Mouse (Mus musculus) forebrain, embryonic 10.5 days (tissue): ENCODE measurements around the gene Emilin2. TPM values are rescaled to one million over a fixed set of nuclear protein-coding genes. Genes with fewer than 3 reads are reported as not detected.

Experiments used
- DNase-seq: peaks from one replicate; pipeline ENCODE4 v3.0.0-alpha.2; 2017; ENCODE audit warnings: low spot score; ENCODE audit errors: extremely low spot score
- H3K27ac ChIP-seq: fragments of 300-500 bp; sonication (generic); 2 replicates; pipeline ENCODE4 v1.5.1; 2016; ENCODE audit warnings: mild to moderate bottlenecking
- H3K27me3 ChIP-seq: fragments of 300-500 bp; sonication (generic); 2 replicates; pipeline ENCODE4 v1.6.1; 2016; ENCODE audit warnings: mild to moderate bottlenecking; ENCODE audit not compliant: poor library complexity, severe bottlenecking
- H3K36me3 ChIP-seq: fragments of 300-500 bp; sonication (generic); replicated peaks from 2 replicates; pipeline ENCODE4 v1.6.1; 2016; ENCODE audit warnings: mild to moderate bottlenecking, moderate library complexity
- H3K4me1 ChIP-seq: fragments of 300-500 bp; sonication (generic); 2 replicates; pipeline ENCODE4 v1.6.1; 2016
- H3K4me3 ChIP-seq: fragments of 300-500 bp; sonication (generic); 2 replicates; pipeline ENCODE4 v1.5.1; 2016; ENCODE audit warnings: mild to moderate bottlenecking, moderate library complexity
- H3K9me3 ChIP-seq: fragments of 300-500 bp; sonication (generic); 2 replicates; pipeline ENCODE4 v1.6.1; 2016; ENCODE audit warnings: mild to moderate bottlenecking, moderate library complexity
- WGBS: fragments of 180-500 bp; shearing (Covaris S2); methylation state at CpG from one replicate; pipeline ENCODE4 v1.1.7; 2016; 5-methylcytosine and 5-hydroxymethylcytosine counted together
- polyA plus RNA-seq: library from polyadenylated mRNA; unstranded; fragments of >200 nt; fragmentation: Nextera tagmentation; extraction: Ambion mirVana; gene quantifications from 2 replicates; pipeline ENCODE4 v1.2.1, GENCODE M21; 2016

Gene Emilin2
- polyA plus RNA-seq, 1 experiment from 2014 or later, result 19.7 TPM

DNA sequence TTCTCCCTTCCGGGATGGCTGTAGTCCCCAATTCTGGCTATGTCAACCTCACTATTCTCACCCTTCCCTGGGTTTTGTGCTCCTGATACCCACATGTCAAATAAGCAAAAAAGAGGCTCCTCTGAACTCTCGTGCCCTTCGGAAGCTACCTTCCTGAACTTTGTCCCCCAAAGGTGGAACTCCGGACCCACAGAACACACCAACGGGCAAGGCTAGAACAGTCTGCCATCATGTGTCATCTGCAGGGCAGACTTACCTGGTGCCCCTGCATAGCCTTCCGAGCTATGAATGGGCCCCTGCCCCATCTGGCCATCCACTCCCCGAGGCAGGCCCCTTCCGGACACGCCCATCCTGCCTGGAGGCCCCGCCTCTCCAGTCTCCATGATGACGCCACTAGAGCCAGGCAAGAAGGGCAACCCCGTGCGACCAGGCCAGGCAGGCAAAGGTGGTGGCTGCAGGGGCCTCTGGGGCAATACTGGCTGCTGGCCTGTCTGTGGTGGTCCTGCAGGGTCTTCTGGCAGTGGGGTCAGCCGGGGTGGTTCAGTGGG, 55.6 kb downstream of the Emilin2 start:
- H3K4me1 ChIP-seq, result peaks cover 26% of the 10 kb centered on the region
- no peak overlapping the region for H3K4me3 ChIP-seq
- DNase-seq, result no peak
- 83% methylated on average over 14 of the region's 14 CpGs for WGBS
- H3K36me3 ChIP-seq, result peaks cover 46% of the 10 kb centered on the region
- H3K27me3 ChIP-seq, result no peaks in the 10 kb centered on the region
- no peaks in the 10 kb centered on the region for H3K9me3 ChIP-seq
- peak overlapping the region; percentile 53; the same call in 1 of the 2 replicates for H3K27ac ChIP-seq

DNA sequence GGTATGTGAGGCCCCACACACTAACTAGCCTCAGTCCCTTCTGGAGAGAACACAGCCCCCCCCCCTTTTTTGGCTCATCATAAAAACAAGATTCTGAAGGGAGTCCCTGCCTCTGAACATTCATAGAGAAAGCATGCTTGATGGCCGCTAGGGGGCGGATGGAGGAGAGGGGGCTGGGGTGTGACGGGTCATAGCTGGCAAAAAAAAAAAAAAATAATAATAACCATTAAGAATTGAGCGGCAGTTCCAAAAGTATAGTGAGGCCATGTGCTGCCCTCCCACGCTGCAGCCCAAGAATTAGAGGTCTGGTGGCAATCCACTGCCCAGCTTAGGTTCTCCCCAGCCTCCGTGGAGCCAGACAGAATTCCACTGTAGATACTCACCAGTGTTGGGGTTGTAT, 57.0 kb downstream of the Emilin2 start:
- WGBS, result 63% methylated on average over 6 of the region's 6 CpGs

GRCm38 (mm10) chr17:71254106-71254505, 57.7 kb downstream of the Emilin2 start:
- H3K27ac ChIP-seq, result no peak overlapping the region
- H3K9me3 ChIP-seq, result no peaks in the 10 kb centered on the region
- DNase-seq, result no peak
- peaks cover 19% of the 10 kb centered on the region for H3K4me1 ChIP-seq
- no peak overlapping the region for H3K4me3 ChIP-seq
- H3K36me3 ChIP-seq, result peaks cover 66% of the 10 kb centered on the region
- 90% methylated on average over 5 of the region's 5 CpGs for whole genome bisulfite sequencing
- H3K27me3 ChIP-seq, result no peaks in the 10 kb centered on the region

More for the DNA sequence above, 57.0 kb downstream of the Emilin2 start:
- DNase-seq, result no peak
- H3K36me3 ChIP-seq, result peaks cover 60% of the 10 kb centered on the region
- no peak overlapping the region for H3K4me3 ChIP-seq
- H3K4me1 ChIP-seq, result peaks cover 23% of the 10 kb centered on the region
- H3K9me3 ChIP-seq, result no peaks in the 10 kb centered on the region
- H3K27ac ChIP-seq, result no peak overlapping the region
- H3K27me3 ChIP-seq, result no peaks in the 10 kb centered on the region

GRCm38 (mm10) chr17:71253391-71253790, 58.4 kb downstream of the Emilin2 start:
- H3K4me3 ChIP-seq, result no peak overlapping the region
- peaks cover 19% of the 10 kb centered on the region for H3K4me1 ChIP-seq
- H3K36me3 ChIP-seq, result peaks cover 73% of the 10 kb centered on the region
- H3K9me3 ChIP-seq, result no peaks in the 10 kb centered on the region
- DNase-seq, result no peak
- H3K27me3 ChIP-seq, result no peaks in the 10 kb centered on the region
- H3K27ac ChIP-seq, result no peak overlapping the region
- WGBS, result 88% methylated on average over 2 of the region's 2 CpGs

GRCm38 (mm10) chr17:71252101-71252500, 59.7 kb downstream of the Emilin2 start:
- H3K4me1 ChIP-seq, result peaks cover 19% of the 10 kb centered on the region
- 92% methylated on average over 9 of the region's 9 CpGs for WGBS
- peaks cover 86% of the 10 kb centered on the region for H3K36me3 ChIP-seq
- no peaks in the 10 kb centered on the region for H3K9me3 ChIP-seq
- H3K4me3 ChIP-seq, result no peak overlapping the region
- H3K27ac ChIP-seq, result peak overlapping the region; percentile 22; the same call in 1 of the 2 replicates
- no peak for DNase-seq
- H3K27me3 ChIP-seq, result no peaks in the 10 kb centered on the region

DNA sequence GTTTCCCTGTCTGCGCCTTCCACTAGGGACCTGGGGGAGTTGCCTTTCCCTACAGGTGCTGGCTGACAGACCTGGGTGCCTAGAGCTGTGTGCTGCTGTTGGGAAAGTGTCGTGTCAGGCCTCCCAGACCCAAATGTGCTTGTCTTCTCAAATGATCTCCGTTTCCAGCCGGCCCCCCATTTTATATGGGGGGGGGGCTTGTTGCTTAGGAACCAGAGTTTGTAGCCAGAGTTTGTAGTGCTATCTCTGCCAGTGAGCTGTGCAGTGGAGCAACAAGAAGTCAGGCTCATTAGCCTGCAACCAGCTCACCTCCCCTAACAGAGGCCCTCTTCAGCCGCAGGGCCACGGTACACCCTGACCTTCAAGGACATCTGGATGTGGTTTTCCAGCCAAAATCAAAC, 60.2 kb downstream of the Emilin2 start:
- Histone ChIP-seq H3K27me3 (no peaks in the 10 kb centered on the region), H3K4me1 (peaks cover 18% of the 10 kb centered on the region), H3K4me3 (no peak overlapping the region), H3K27ac (no peak overlapping the region), H3K36me3 (peaks cover 91% of the 10 kb centered on the region), H3K9me3 (no peaks in the 10 kb centered on the region)
- WGBS, result 68% methylated on average over 6 of the region's 6 CpGs
- no peak for DNase-seq

GRCm38 (mm10) chr17:71250819-71251600, 60.8 kb downstream of the Emilin2 start:
- H3K4me3 ChIP-seq, result no peak overlapping the region
- H3K4me1 ChIP-seq, result peaks cover 13% of the 10 kb centered on the region
- H3K36me3 ChIP-seq, result peaks cover 92% of the 10 kb centered on the region
- H3K9me3 ChIP-seq, result no peaks in the 10 kb centered on the region
- DNase-seq, result no peak
- no peaks in the 10 kb centered on the region for H3K27me3 ChIP-seq
- H3K27ac ChIP-seq, result 0 out of 2 replicates have a peak overlapping the region, but pooled peaks have one; percentile 15
- WGBS, result 89% methylated on average over 16 of the region's 16 CpGs

- 92% methylated on average over 2 of the region's 2 CpGs for WGBS
Measured at GRCm38 (mm10) chr17:71250046-71250445, 61.7 kb downstream of the Emilin2 start.

GRCm38 (mm10) chr17:71248963-71249362, 62.8 kb downstream of the Emilin2 start:
- DNase-seq, result no peak
- Histone ChIP-seq H3K27ac (no peak overlapping the region), H3K9me3 (no peaks in the 10 kb centered on the region), H3K36me3 (peaks cover 98% of the 10 kb centered on the region), H3K27me3 (no peaks in the 10 kb centered on the region), H3K4me3 (no peak overlapping the region), H3K4me1 (peaks cover 13% of the 10 kb centered on the region)
- 87% methylated on average over 6 of the region's 6 CpGs for WGBS

More at GRCm38 (mm10) chr17:71250046-71250445, 61.7 kb downstream of the Emilin2 start:
- no peak for DNase-seq
- Histone ChIP-seq H3K4me3 (no peak overlapping the region), H3K4me1 (peaks cover 13% of the 10 kb centered on the region), H3K36me3 (peaks cover 94% of the 10 kb centered on the region), H3K27ac (no peak overlapping the region), H3K9me3 (no peaks in the 10 kb centered on the region), H3K27me3 (no peaks in the 10 kb centered on the region)

DNA sequence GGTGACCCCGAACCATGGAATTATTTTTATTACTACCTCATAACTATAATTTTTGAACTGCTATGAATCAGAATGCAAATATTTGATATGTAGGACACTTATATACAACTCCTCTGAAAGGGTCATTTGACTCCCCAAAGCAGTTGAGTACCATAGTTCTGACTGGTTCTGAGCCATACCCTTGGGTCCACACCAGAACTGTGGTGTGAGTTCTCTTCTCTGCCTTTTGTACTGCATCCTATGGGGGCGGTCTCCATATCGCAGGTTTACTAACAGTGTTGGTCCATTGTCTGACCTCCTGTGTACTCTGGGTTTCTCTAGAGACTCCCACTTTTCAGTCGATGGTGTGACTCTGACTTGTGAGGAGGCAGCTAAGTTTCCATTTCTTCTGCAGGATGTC, 65.8 kb downstream of the Emilin2 start:
- no peak overlapping the region for H3K4me3 ChIP-seq
- H3K9me3 ChIP-seq, result no peaks in the 10 kb centered on the region
- 93% methylated on average over 4 of the region's 4 CpGs for WGBS
- no peak for DNase-seq
- H3K36me3 ChIP-seq, result peaks cover 100% of the 10 kb centered on the region
- no peak overlapping the region for H3K27ac ChIP-seq
- H3K27me3 ChIP-seq, result no peaks in the 10 kb centered on the region
- no peaks in the 10 kb centered on the region; the same call in 1 of the 2 replicates for H3K4me1 ChIP-seq

DNA sequence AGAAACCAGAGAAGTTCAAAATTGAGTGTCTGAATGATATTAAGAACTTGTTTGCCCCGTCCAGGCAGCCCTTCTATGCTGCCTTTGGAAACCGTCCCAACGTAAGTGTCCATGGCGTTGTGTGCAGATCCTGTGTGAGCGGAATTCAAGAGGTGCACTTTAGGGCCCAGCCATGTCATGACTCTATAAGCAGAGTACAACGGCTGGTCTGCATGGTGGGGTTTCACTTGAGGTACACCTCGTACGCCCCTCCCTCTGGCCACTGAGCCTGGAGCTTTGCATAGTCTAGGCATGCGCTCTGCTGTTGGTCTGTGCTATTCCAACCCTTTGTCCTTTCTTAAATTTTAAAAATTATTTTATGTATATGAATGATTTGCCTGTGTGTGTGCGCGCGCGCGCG, 66.6 kb downstream of the Emilin2 start:
- no peaks in the 10 kb centered on the region for H3K9me3 ChIP-seq
- no peak overlapping the region for H3K27ac ChIP-seq
- H3K27me3 ChIP-seq, result no peaks in the 10 kb centered on the region
- H3K36me3 ChIP-seq, result peaks cover 99% of the 10 kb centered on the region
- no peaks in the 10 kb centered on the region for H3K4me1 ChIP-seq
- no peak overlapping the region for H3K4me3 ChIP-seq
- WGBS, result 97% methylated on average over 15 of the region's 15 CpGs
- no peak for DNase-seq

DNA sequence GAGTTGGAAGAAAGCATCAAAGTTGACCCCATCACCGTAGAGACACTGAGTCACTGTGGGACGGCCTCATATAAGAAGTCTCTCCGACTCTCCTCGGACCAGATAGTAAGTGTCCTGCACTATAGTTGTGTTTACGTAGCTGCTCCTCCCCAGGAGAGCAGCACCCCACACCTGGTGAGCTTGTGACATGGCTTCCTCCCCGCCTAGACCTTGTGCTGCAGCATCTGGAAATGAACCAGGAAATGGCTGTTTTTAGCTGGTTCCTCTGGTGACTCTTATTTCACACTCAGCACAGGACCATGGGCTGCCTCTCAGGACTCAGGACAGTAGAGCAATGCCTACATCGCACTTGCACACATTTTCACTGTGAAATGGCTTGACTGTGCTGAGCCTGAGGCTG, 69.1 kb downstream of the Emilin2 start:
- no peak overlapping the region for H3K27ac ChIP-seq
- DNase-seq, result no peak
- no peaks in the 10 kb centered on the region for H3K9me3 ChIP-seq
- H3K4me1 ChIP-seq, result no peaks in the 10 kb centered on the region
- no peak overlapping the region for H3K4me3 ChIP-seq
- H3K27me3 ChIP-seq, result no peaks in the 10 kb centered on the region
- 95% methylated on average over 7 of the region's 7 CpGs for WGBS
- peaks cover 96% of the 10 kb centered on the region for H3K36me3 ChIP-seq

- H3K4me3 ChIP-seq, result no peak overlapping the region
- H3K9me3 ChIP-seq, result no peaks in the 10 kb centered on the region
- WGBS, result 94% methylated on average over 9 of the region's 9 CpGs
- H3K36me3 ChIP-seq, result peaks cover 96% of the 10 kb centered on the region
- H3K4me1 ChIP-seq, result no peaks in the 10 kb centered on the region
- H3K27me3 ChIP-seq, result no peaks in the 10 kb centered on the region
- H3K27ac ChIP-seq, result no peak overlapping the region
- no peak for DNase-seq
Measured at GRCm38 (mm10) chr17:71240811-71241210, 71.0 kb downstream of the Emilin2 start.
